Mouse (Mus musculus) heart, embryonic 14.5 days (tissue): Measurements from ENCODE around the gene Chst11. TPM values are rescaled to one million over a fixed set of nuclear protein-coding genes. Genes with fewer than 3 reads are reported as not detected.
"Not testable (repeated sequence)": the region's sequence is repeated elsewhere in the genome, so short reads cannot be mapped to it uniquely, and the experiment has no call there.

Experiments used
- ATAC-seq: fragments of 200-750 bp; cut with Nextera tagmentation; 2 replicates; pipeline ENCODE4 v1.8.0; 2017; ENCODE audit warnings: low read depth, moderate TSS enrichment; ENCODE audit not compliant: insufficient number of reproducible peaks, insufficient read depth, low FRiP score
- H3K27ac ChIP-seq, 2 experiments: fragments of 200-500 bp in 1 of 2; fragments of 300-500 bp in 1 of 2; sonication (generic) in 1 of 2; replicated peaks in 1 of 2; 2 replicates each; pipeline ENCODE4 v1.5.1; 2012 to 2014; ENCODE audit warnings: low read depth in 2 of 2, low read length in 2 of 2, control low read depth in 1 of 2, mild to moderate bottlenecking in 1 of 2, mixed read lengths in 1 of 2; ENCODE audit not compliant: control insufficient read depth in 1 of 2, insufficient read depth in 1 of 2
- H3K27me3 ChIP-seq: fragments of 300-500 bp; sonication (generic); 2 replicates; pipeline ENCODE4 v1.6.1; 2014; ENCODE audit warnings: mild to moderate bottlenecking, low read length, control low read depth; ENCODE audit not compliant: control insufficient read depth, insufficient read depth
- H3K36me3 ChIP-seq: fragments of 300-500 bp; sonication (generic); 2 replicates; pipeline ENCODE4 v1.6.1; 2014; ENCODE audit warnings: mild to moderate bottlenecking, control low read depth, low read length, mixed read lengths; ENCODE audit not compliant: control insufficient read depth, insufficient read depth
- H3K4me1 ChIP-seq, 2 experiments: fragments of 200-500 bp in 1 of 2; fragments of 300-500 bp in 1 of 2; sonication (generic) in 1 of 2; 2 replicates each; pipeline ENCODE4 v1.6.1; 2012 to 2014; ENCODE audit warnings: low read length in 2 of 2, control low read depth in 1 of 2, mixed read lengths in 1 of 2; ENCODE audit not compliant: control insufficient read depth in 2 of 2, insufficient read depth in 2 of 2
- H3K4me2 ChIP-seq: fragments of 300-500 bp; sonication (generic); 2 replicates; pipeline ENCODE4 v1.6.1; 2014; ENCODE audit warnings: mild to moderate bottlenecking, low read length
- H3K4me3 ChIP-seq, 2 experiments: fragments of 200-500 bp in 1 of 2; fragments of 300-500 bp in 1 of 2; sonication (generic) in 1 of 2; 2 replicates each; pipeline ENCODE4 v1.5.1; 2012 to 2014; ENCODE audit warnings: low read length in 2 of 2, mild to moderate bottlenecking in 2 of 2, control low read depth in 1 of 2, low read depth in 1 of 2, moderate library complexity in 1 of 2; ENCODE audit not compliant: control insufficient read depth in 1 of 2, insufficient read depth in 1 of 2
- H3K9ac ChIP-seq: fragments of 300-500 bp; sonication (generic); 2 replicates; pipeline ENCODE4 v1.6.1; 2014; ENCODE audit warnings: mild to moderate bottlenecking, low read length
- H3K9me3 ChIP-seq: fragments of 300-500 bp; sonication (generic); 2 replicates; pipeline ENCODE4 v1.6.1; 2016; ENCODE audit warnings: low read length, control low read depth; ENCODE audit not compliant: control insufficient read depth
- WGBS: fragments of 180-500 bp; shearing (Covaris S2); extraction: QIAGEN DNeasy Blood & Tissue Kit; methylation state at CpG from one replicate; pipeline ENCODE4 v1.1.7; 2014; 5-methylcytosine and 5-hydroxymethylcytosine counted together
- polyA plus RNA-seq: library from polyadenylated mRNA; unstranded; fragments of >200 nt; fragmentation: Nextera tagmentation; extraction: Ambion mirVana; gene quantifications from 2 replicates; pipeline ENCODE4 v1.2.1, GENCODE M21; 2014

Gene Chst11
- polyA plus RNA-seq, 1 experiment from 2014 or later, result 3.3 TPM

GRCm38 (mm10) chr10:83118613-83119012 is 133.3 kb downstream of the Chst11 start:
- no peak for ATAC-seq
- Histone ChIP-seq H3K4me2 (no peak overlapping the region), H3K4me3 (no peak overlapping the region), H3K27ac (no peak overlapping the region), H3K27me3 (no peaks in the 10 kb centered on the region), H3K36me3 (no peaks in the 10 kb centered on the region), H3K9me3 (no peaks in the 10 kb centered on the region), H3K9ac (no peak overlapping the region), H3K4me1 (peaks cover 28 to 46% of the 10 kb centered on the region in 2 experiments)
- WGBS, result 57% methylated on average over 3 of the region's 3 CpGs

GRCm38 (mm10) chr10:83119016-83119415 is 133.7 kb downstream of the Chst11 start:
- H3K27ac ChIP-seq, result no peak overlapping the region
- no peak overlapping the region for H3K4me3 ChIP-seq
- no peaks in the 10 kb centered on the region for H3K36me3 ChIP-seq
- no peaks in the 10 kb centered on the region for H3K9me3 ChIP-seq
- ATAC-seq, result no peak
- WGBS, result 49% methylated on average over 10 of the region's 10 CpGs
- no peaks in the 10 kb centered on the region for H3K27me3 ChIP-seq
- H3K4me1 ChIP-seq, result peaks cover 28 to 46% of the 10 kb centered on the region in 2 experiments
- H3K4me2 ChIP-seq, result no peak overlapping the region
- H3K9ac ChIP-seq, result no peak overlapping the region

GRCm38 (mm10) chr10:83119461-83119860 is 134.2 kb downstream of the Chst11 start:
- not testable (repeated sequence) for H3K4me3 ChIP-seq, ATAC-seq, H3K27me3 ChIP-seq, H3K27ac ChIP-seq, H3K4me2 ChIP-seq, H3K9ac ChIP-seq, H3K36me3 ChIP-seq, H3K9me3 ChIP-seq
- 82% methylated on average over 8 of the region's 8 CpGs for whole genome bisulfite sequencing
- H3K4me1 ChIP-seq, result peaks cover 28 to 46% of the 10 kb centered on the region in 2 experiments

GRCm38 (mm10) chr10:83119909-83120308 is 134.6 kb downstream of the Chst11 start:
- Histone ChIP-seq H3K36me3 (no peaks in the 10 kb centered on the region), H3K9ac (no peak overlapping the region), H3K4me3 (no peak overlapping the region), H3K4me2 (no peak overlapping the region), H3K9me3 (no peaks in the 10 kb centered on the region), H3K27ac (no peak overlapping the region), H3K27me3 (no peaks in the 10 kb centered on the region), H3K4me1 (peaks cover 28 to 46% of the 10 kb centered on the region in 2 experiments)
- ATAC-seq, result no peak
- 55% methylated on average over 9 of the region's 9 CpGs for WGBS

GRCm38 (mm10) chr10:83120938-83121337 is 135.6 kb downstream of the Chst11 start:
- no peak overlapping the region for H3K4me2 ChIP-seq
- WGBS, result 73% methylated on average over 4 of the region's 4 CpGs
- peaks cover 28 to 40% of the 10 kb centered on the region in 2 experiments for H3K4me1 ChIP-seq
- H3K36me3 ChIP-seq, result no peaks in the 10 kb centered on the region
- no peak for ATAC-seq
- no peak overlapping the region for H3K4me3 ChIP-seq
- H3K9me3 ChIP-seq, result no peaks in the 10 kb centered on the region
- H3K9ac ChIP-seq, result no peak overlapping the region
- no peak overlapping the region for H3K27ac ChIP-seq
- H3K27me3 ChIP-seq, result no peaks in the 10 kb centered on the region

DNA sequence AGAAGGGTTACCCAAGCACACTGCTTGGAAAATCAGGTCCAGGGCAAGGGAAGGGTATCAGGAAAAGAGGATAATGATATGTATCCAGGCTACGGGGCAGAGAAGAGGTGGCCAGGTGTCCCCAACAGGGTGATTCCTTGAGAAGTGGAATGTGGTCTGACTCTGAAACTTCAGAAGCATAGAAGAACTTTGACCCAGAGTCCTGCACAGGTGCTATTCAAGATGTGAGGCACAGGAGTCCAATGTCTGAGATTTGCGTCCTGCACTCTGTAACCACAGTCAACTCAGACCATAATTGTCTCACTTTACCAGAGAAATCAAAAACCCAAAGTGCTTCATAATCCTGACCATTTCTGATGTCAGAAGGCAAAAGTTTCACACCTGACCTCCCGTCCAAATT is 139.3 kb downstream of the Chst11 start:
- H3K27me3 ChIP-seq, result no peaks in the 10 kb centered on the region
- H3K4me1 ChIP-seq, result peaks cover 10 to 13% of the 10 kb centered on the region in 2 experiments; a peak in 3 of 4 replicates
- no peak overlapping the region for H3K9ac ChIP-seq
- no peak overlapping the region for H3K4me2 ChIP-seq
- ATAC-seq, result no peak
- H3K4me3 ChIP-seq, result no peak overlapping the region
- H3K9me3 ChIP-seq, result no peaks in the 10 kb centered on the region
- H3K36me3 ChIP-seq, result no peaks in the 10 kb centered on the region
- WGBS, result 87% methylated on average over 3 of the region's 3 CpGs
- H3K27ac ChIP-seq, result no peak overlapping the region

GRCm38 (mm10) chr10:83126447-83126846 is 141.1 kb downstream of the Chst11 start:
- H3K4me3 ChIP-seq, result no peak overlapping the region
- no peaks in the 10 kb centered on the region for H3K27me3 ChIP-seq
- H3K4me1 ChIP-seq, result peaks cover 7 to 12% of the 10 kb centered on the region in 2 experiments; a peak in 3 of 4 replicates
- H3K4me2 ChIP-seq, result no peak overlapping the region
- WGBS, result 52% methylated on average over 9 of the region's 9 CpGs
- H3K27ac ChIP-seq, result no peak overlapping the region
- H3K36me3 ChIP-seq, result no peaks in the 10 kb centered on the region
- H3K9ac ChIP-seq, result no peak overlapping the region
- ATAC-seq, result no peak
- no peaks in the 10 kb centered on the region for H3K9me3 ChIP-seq

DNA sequence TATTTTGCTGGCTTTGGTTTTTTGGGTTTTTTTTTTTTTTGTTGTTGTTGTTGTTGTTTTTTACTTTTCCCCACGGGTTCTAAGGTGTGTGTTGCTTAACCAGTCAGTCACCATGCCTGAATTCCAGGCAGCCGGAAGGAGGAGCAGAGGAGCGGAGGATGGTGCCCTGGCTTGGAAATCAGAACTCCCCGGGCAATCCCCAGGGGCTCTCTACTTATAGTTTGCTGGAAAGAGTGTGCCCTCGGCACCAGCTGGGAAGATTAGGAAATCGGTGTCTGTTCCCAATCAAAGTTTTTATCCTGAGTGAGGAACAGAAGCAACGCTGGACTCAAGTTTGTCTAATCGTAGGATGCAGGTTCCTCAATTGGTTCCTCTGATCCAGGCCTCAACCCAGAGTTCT is 143.1 kb downstream of the Chst11 start:
- Histone ChIP-seq H3K27ac (no peak overlapping the region), H3K4me2 (no peak overlapping the region), H3K27me3 (no peaks in the 10 kb centered on the region), H3K4me3 (no peak overlapping the region), H3K4me1 (peaks cover 7 to 12% of the 10 kb centered on the region in 2 experiments; a peak in 3 of 4 replicates), H3K36me3 (no peaks in the 10 kb centered on the region), H3K9me3 (no peaks in the 10 kb centered on the region), H3K9ac (no peak overlapping the region)
- WGBS, result 49% methylated on average over 8 of the region's 8 CpGs
- no peak for ATAC-seq
